Mouse (Mus musculus): ENCODE data around the gene Wee1. TPM values are rescaled to one million over a fixed set of nuclear protein-coding genes. Genes with fewer than 3 reads are reported as not detected.

Gene Wee1
- 10.2 and 12.2 TPM in 2 replicates for polyA plus RNA-seq (2015; fragmentation: Nextera tagmentation; extraction: Ambion mirVana)

- Histone ChIP-seq H3K4me3 (replicated peaks) (peak within 1 kb of the TSS; percentile 93), H3K36me3 (peaks cover 15% of the 10 kb centered on the region), H3K4me1 (replicated peaks) (peaks cover 30% of the 10 kb centered on the region), H3K9me3 (replicated peaks) (no peaks in the 10 kb centered on the region), H3K4me2 (peak within 1 kb of the TSS; percentile 79), H3K27ac (peak within 1 kb of the TSS; percentile 93), H3K27me3 (no peaks in the 10 kb centered on the region), H3K9ac (peak within 1 kb of the TSS; percentile 96)
- ATAC-seq (ENCODE audit: low read depth) (peak; percentile 97), DNase-seq (peak; percentile 99)
- under 1% methylated on average over 80 of the region's 81 CpGs for whole genome bisulfite sequencing (ENCODE audit: insufficient replicate concordance)
Observed at GRCm38 (mm10) chr7:110121516-110122288, at the start of gene Wee1. Gene Wee1 (plus strand): TSS chr7:110122046.

- WGBS (ENCODE audit: insufficient replicate concordance) = 77% methylated on average over 5 of the region's 5 CpGs
- no peak overlapping the region for H3K4me2 ChIP-seq
Observed at GRCm38 (mm10) chr7:110078168-110078567, 43.7 kb upstream of the Wee1 start.

GRCm38 (mm10) chr7:110083386-110084165 is 38.3 kb upstream of the Wee1 start:
- Histone ChIP-seq H3K9ac (no peak overlapping the region), H3K27ac (no peak overlapping the region), H3K27me3 (no peaks in the 10 kb centered on the region), H3K4me3 (replicated peaks) (no peak overlapping the region), H3K4me2 (no peak overlapping the region), H3K4me1 (replicated peaks) (no peaks in the 10 kb centered on the region), H3K36me3 (peaks cover 98% of the 10 kb centered on the region), H3K9me3 (replicated peaks) (no peaks in the 10 kb centered on the region)
- DNase-seq = peak; percentile 35
- 65% methylated on average over 13 of the region's 13 CpGs for WGBS (ENCODE audit: insufficient replicate concordance)
- no peak for ATAC-seq (ENCODE audit: low read depth)

More at GRCm38 (mm10) chr7:110078168-110078567, 43.7 kb upstream of the Wee1 start:
- Histone ChIP-seq H3K9me3 (replicated peaks) (no peaks in the 10 kb centered on the region), H3K36me3 (peaks cover 93% of the 10 kb centered on the region), H3K27ac (no peak overlapping the region), H3K9ac (no peak overlapping the region), H3K4me3 (replicated peaks) (no peak overlapping the region), H3K27me3 (no peaks in the 10 kb centered on the region), H3K4me1 (replicated peaks) (no peaks in the 10 kb centered on the region)
- DNase-seq (no peak), ATAC-seq (ENCODE audit: low read depth) (no peak)

- Histone ChIP-seq H3K36me3 (peaks cover 98% of the 10 kb centered on the region), H3K27ac (no peak overlapping the region), H3K4me1 (replicated peaks) (no peaks in the 10 kb centered on the region), H3K9me3 (replicated peaks) (no peaks in the 10 kb centered on the region), H3K4me3 (replicated peaks) (no peak overlapping the region), H3K4me2 (no peak overlapping the region), H3K27me3 (no peaks in the 10 kb centered on the region), H3K9ac (no peak overlapping the region)
- DNase-seq (no peak), ATAC-seq (ENCODE audit: low read depth) (peak; percentile 30)
Observed at GRCm38 (mm10) chr7:110085217-110085616, 36.6 kb upstream of the Wee1 start.

GRCm38 (mm10) chr7:110087914-110088313 is 33.9 kb upstream of the Wee1 start:
- no peak overlapping the region for H3K4me2 ChIP-seq
- 63% methylated on average over 4 of the region's 4 CpGs for WGBS (ENCODE audit: insufficient replicate concordance)
- no peak overlapping the region for H3K4me3 ChIP-seq (replicated peaks)
- DNase-seq = no peak
- H3K36me3 ChIP-seq = peaks cover 98% of the 10 kb centered on the region
- no peaks in the 10 kb centered on the region for H3K27me3 ChIP-seq
- H3K9ac ChIP-seq = no peak overlapping the region
- peak overlapping the region; percentile 44 for H3K27ac ChIP-seq
- no peaks in the 10 kb centered on the region for H3K4me1 ChIP-seq (replicated peaks)
- H3K9me3 ChIP-seq (replicated peaks) = no peaks in the 10 kb centered on the region
- ATAC-seq (ENCODE audit: low read depth) = peak; percentile 65

- WGBS (ENCODE audit: insufficient replicate concordance) = 84% methylated on average over 7 of the region's 7 CpGs
- Histone ChIP-seq H3K36me3 (peaks cover 99% of the 10 kb centered on the region), H3K4me3 (replicated peaks) (no peak overlapping the region), H3K9me3 (replicated peaks) (no peaks in the 10 kb centered on the region), H3K4me1 (replicated peaks) (peaks cover 12% of the 10 kb centered on the region), H3K4me2 (no peak overlapping the region), H3K27me3 (no peaks in the 10 kb centered on the region), H3K9ac (no peak overlapping the region), H3K27ac (no peak overlapping the region)
- ATAC-seq (ENCODE audit: low read depth) (no peak), DNase-seq (no peak)
Observed at GRCm38 (mm10) chr7:110091670-110092069, 30.2 kb upstream of the Wee1 start.

GRCm38 (mm10) chr7:110096332-110096731 is 25.5 kb upstream of the Wee1 start:
- peaks cover 59% of the 10 kb centered on the region for H3K36me3 ChIP-seq

GRCm38 (mm10) chr7:110097106-110097793 is 24.6 kb upstream of the Wee1 start:
- Histone ChIP-seq H3K27ac (peak overlapping the region; percentile 30; the same call in 1 of the 2 replicates), H3K4me2 (no peak overlapping the region), H3K4me3 (replicated peaks) (no peak overlapping the region), H3K9ac (no peak overlapping the region), H3K4me1 (replicated peaks) (peaks cover 23% of the 10 kb centered on the region), H3K9me3 (replicated peaks) (no peaks in the 10 kb centered on the region), H3K27me3 (no peaks in the 10 kb centered on the region), H3K36me3 (peaks cover 50% of the 10 kb centered on the region)
- DNase-seq = no peak
- peak; percentile 41; the same call in 1 of the 2 replicates for ATAC-seq (ENCODE audit: low read depth)
- 56% methylated on average over 7 of the region's 7 CpGs for WGBS (ENCODE audit: insufficient replicate concordance)

More at GRCm38 (mm10) chr7:110096332-110096731, 25.5 kb upstream of the Wee1 start:
- Histone ChIP-seq H3K9ac (no peak overlapping the region), H3K9me3 (replicated peaks) (no peaks in the 10 kb centered on the region), H3K4me3 (replicated peaks) (no peak overlapping the region), H3K4me1 (replicated peaks) (peaks cover 23% of the 10 kb centered on the region), H3K27ac (peak overlapping the region; percentile 54), H3K4me2 (no peak overlapping the region), H3K27me3 (no peaks in the 10 kb centered on the region)
- peak; percentile 39; the same call in 1 of the 2 replicates for ATAC-seq (ENCODE audit: low read depth)
- 43% methylated on average over 4 of the region's 4 CpGs for WGBS (ENCODE audit: insufficient replicate concordance)
- DNase-seq = no peak

- Histone ChIP-seq H3K9ac (no peak overlapping the region), H3K4me1 (replicated peaks) (peaks cover 19% of the 10 kb centered on the region), H3K36me3 (peaks cover 14% of the 10 kb centered on the region), H3K4me3 (replicated peaks) (no peak overlapping the region), H3K27ac (no peak overlapping the region), H3K9me3 (replicated peaks) (no peaks in the 10 kb centered on the region), H3K27me3 (no peaks in the 10 kb centered on the region), H3K4me2 (no peak overlapping the region)
- 42% methylated on average over 6 of the region's 6 CpGs for WGBS (ENCODE audit: insufficient replicate concordance)
- DNase-seq (no peak), ATAC-seq (ENCODE audit: low read depth) (no peak)
Observed at GRCm38 (mm10) chr7:110100854-110101253, 21.0 kb upstream of the Wee1 start.

GRCm38 (mm10) chr7:110101266-110101665 is 20.6 kb upstream of the Wee1 start:
- no peak for ATAC-seq (ENCODE audit: low read depth)
- no peak for DNase-seq
- H3K36me3 ChIP-seq = peaks cover 10% of the 10 kb centered on the region
- H3K9me3 ChIP-seq (replicated peaks) = no peaks in the 10 kb centered on the region
- 52% methylated on average over 5 of the region's 5 CpGs for WGBS (ENCODE audit: insufficient replicate concordance)
- no peak overlapping the region for H3K4me2 ChIP-seq
- H3K4me1 ChIP-seq (replicated peaks) = peaks cover 17% of the 10 kb centered on the region
- no peak overlapping the region for H3K9ac ChIP-seq
- no peak overlapping the region for H3K4me3 ChIP-seq (replicated peaks)
- H3K27ac ChIP-seq = no peak overlapping the region
- H3K27me3 ChIP-seq = no peaks in the 10 kb centered on the region

- H3K36me3 ChIP-seq = no peaks in the 10 kb centered on the region
- H3K27me3 ChIP-seq = no peaks in the 10 kb centered on the region
- WGBS (ENCODE audit: insufficient replicate concordance) = 76% methylated on average over 5 of the region's 5 CpGs
- DNase-seq (no peak), ATAC-seq (ENCODE audit: low read depth) (no peak)
- no peak overlapping the region for H3K9ac ChIP-seq
- no peak overlapping the region for H3K4me3 ChIP-seq (replicated peaks)
- H3K4me2 ChIP-seq = no peak overlapping the region
- H3K4me1 ChIP-seq (replicated peaks) = peaks cover 22% of the 10 kb centered on the region
- no peaks in the 10 kb centered on the region for H3K9me3 ChIP-seq (replicated peaks)
- H3K27ac ChIP-seq = no peak overlapping the region
Observed at GRCm38 (mm10) chr7:110105041-110105440, 16.8 kb upstream of the Wee1 start.

All from liver, embryonic 13.5 days (tissue).